Mouse (Mus musculus) neural tube, embryonic 10.5 days (tissue): ENCODE data around the gene Pik3r2.

Experiments
- DNase-seq: peaks from one replicate; pipeline ENCODE4 v3.0.0-alpha.2; 2017; ENCODE audit warnings: low spot score; ENCODE audit errors: extremely low spot score

Gene Pik3r2

GRCm38 (mm10) chr8:70758616-70759561 lies 17.6 kb downstream of the Pik3r2 start:
- no peak for DNase-seq

- no peak for DNase-seq
Observed at GRCm38 (mm10) chr8:70758308-70758615, 18.3 kb downstream of the Pik3r2 start.

DNA sequence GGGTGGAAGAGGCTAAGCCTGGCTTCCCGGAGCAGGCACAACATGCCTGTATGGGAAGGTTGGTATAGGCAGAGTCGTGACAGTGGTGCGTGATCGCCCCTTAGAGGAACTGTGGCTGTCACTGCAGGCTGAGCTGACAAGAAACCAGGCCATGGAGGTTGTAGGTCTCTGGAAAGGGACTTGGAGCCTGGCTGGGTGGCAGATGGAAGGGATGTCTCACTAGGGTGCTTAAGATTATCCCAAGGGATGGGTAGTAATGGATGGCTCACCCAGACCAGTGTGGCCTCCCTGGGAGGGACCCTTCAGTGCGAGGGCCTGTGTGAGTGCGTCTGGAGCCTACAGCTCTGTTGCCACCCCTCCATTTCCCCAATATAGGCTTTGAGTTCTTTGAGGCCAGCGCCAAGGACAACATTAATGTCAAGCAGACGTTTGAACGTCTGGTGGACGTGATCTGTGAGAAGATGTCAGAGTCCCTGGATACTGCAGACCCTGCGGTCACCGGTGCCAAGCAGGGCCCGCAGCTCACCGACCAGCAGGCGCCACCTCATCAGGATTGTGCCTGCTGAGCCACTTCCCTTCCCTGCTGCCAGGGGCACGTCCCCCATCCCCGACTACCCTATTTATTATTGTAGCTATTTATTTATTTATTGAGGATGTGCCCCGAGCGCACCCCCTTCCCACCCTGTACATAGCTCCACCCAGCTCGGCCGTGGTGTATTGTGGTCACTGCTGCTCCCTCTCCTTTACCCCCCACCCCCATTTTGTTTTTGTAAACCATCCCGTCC lies 18.8 kb downstream of the Pik3r2 start:
- DNase-seq = no peak

DNA sequence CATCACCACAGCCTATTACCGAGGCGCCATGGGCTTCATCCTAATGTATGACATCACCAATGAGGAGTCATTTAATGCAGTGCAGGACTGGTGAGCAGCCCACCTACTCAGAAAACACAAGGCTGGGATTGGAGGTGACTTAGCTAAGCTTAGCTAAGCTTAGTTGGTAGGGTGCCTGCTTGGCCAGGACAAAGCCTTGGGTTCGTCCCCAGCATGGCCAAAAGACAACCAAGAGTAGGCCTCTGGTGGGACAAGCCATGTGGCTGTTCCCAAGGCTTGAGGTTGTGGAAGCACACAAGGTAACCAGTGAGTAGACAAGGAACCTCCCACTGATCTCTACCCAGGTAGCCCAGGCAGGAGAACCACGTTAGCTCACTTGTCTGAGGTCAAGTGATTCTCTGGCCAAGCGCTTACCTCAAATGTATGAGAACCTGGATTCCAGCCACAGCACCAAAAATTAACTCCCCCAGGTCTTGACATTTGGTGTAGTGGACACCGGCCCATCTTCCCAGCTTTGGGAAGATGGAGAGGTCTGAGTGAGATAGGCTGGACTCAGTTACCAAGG lies 20.0 kb downstream of the Pik3r2 start:
- DNase-seq = no peak

DNA sequence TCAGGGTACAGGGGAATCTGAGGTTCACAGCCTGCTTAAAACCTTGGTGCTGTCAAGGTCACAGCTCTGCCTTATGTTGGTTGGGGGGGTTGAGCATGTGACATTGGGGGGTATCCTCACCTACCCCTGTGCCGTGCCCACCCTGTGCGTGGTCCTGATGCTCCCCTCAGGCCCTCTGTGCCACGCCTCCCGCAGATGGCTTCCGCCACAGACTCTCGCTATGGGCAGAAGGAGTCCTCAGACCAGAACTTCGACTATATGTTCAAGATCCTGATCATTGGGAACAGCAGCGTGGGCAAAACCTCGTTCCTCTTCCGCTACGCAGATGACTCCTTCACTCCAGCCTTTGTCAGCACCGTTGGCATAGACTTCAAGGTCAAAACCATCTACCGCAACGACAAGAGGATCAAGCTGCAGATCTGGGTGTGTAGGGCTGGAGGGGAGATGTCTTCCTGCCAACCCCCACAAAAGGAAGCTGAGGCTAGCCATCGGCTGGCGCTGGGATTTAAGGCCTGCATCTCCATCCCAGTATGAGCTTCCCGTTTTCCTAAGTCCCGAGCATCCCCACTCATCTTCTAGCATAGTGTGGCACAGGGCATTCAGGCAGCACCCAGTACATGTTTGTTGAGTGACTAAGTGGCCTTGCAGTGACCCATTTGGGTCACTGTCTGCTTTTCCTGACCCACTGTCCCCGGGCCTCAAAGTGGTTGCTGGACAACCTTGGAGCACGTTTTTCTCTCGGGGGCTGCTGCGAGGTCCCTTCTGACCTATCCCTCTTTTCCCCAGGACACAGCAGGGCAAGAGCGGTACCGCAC lies 20.6 kb downstream of the Pik3r2 start:
- DNase-seq = no peak

DNA sequence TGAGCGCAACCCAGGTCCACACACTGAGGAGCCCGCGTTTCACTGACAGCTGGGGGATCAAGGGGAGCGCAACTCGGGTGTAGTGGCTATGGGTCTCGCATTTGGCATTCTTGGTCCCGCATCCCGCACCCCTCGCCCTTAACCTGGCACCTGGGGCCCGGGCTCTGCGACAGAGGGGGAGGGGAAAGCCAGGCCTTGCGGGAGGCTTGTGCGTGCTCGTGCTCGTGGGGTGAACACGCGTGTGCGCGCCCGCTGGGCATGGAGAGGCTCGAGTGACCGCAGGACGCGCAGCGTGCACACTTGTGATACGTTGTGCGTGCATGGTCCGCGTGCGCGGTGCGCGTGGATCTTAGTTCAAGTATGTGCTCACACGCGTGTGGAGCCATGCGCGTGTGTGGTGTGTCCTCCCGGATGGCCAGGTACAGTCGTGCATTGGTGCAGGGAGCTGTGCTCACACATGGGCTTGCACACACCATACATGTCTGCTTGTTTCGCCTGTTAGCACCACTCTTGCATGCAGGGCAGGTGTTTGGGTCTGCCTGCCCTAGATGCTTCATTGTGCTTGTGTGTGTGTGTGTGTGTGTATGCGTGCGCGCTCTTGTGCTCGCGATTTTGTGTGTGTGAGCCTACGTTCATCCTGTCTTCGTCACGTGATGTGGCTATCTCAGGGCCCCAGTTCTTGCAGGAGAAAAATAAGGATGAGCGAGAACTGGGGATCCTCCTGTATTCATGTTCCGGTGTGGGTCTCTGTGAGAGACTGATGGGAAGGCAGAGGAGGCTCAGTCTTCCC lies 21.4 kb downstream of the Pik3r2 start:
- no peak for DNase-seq

GRCm38 (mm10) chr8:70754043-70754870 lies 22.3 kb downstream of the Pik3r2 start, which contains the start of gene Rab3a:
Rab3a (plus strand) TSS chr8:70754679.
- DNase-seq = peak; percentile 92

DNA sequence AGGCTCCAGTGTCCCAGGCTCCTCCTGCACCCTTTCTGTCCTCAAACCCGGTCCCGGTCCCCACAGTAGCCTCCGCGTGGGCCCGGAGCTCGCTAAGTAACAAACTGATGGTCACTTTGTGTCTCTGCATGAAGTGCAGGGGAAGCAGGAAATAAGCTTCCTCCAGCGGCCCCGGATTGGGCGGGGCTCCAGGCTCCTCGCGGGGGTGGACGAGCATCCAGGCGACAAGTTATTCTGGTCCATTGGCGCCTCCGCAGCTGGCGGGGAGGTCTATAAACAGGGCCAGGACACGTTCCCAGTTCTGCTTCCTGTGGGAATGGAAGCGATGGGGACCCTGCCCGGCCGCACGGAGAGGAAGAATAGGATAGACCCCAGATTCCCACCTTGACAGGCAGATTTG lies 23.4 kb downstream of the Pik3r2 start:
- no peak for DNase-seq

- peak; percentile 75 for DNase-seq
Observed at GRCm38 (mm10) chr8:70752000-70752764, 24.3 kb downstream of the Pik3r2 start.

DNA sequence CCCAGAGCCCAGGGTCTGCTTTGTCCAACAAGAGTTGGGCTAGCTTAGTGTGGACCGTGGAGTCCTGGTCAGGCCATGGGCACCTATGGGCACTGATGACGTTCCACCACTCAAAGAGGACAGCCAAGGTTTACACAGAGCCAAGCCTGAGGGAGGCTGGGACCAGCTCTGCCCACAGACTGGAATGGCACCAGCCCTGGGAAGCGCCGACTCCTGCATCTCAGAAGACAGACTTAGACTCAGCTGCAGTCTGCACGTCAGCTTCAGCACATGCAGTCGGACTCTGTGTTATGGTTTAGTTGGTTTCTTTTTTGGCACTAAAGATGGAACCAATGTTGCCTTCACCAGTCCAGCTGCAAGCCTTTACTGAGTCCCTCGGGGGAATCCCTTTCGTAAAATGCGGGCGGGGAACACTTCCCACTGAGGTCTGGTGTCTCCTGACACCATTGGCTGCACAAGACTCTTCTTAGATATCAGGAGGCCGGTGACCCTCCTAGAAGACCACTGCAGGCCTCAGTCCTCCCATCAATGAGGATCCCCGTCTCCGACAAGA lies 26.3 kb downstream of the Pik3r2 start:
- DNase-seq = no peak

GRCm38 (mm10) chr8:70749097-70749674 lies 27.3 kb downstream of the Pik3r2 start:
- no peak for DNase-seq

DNA sequence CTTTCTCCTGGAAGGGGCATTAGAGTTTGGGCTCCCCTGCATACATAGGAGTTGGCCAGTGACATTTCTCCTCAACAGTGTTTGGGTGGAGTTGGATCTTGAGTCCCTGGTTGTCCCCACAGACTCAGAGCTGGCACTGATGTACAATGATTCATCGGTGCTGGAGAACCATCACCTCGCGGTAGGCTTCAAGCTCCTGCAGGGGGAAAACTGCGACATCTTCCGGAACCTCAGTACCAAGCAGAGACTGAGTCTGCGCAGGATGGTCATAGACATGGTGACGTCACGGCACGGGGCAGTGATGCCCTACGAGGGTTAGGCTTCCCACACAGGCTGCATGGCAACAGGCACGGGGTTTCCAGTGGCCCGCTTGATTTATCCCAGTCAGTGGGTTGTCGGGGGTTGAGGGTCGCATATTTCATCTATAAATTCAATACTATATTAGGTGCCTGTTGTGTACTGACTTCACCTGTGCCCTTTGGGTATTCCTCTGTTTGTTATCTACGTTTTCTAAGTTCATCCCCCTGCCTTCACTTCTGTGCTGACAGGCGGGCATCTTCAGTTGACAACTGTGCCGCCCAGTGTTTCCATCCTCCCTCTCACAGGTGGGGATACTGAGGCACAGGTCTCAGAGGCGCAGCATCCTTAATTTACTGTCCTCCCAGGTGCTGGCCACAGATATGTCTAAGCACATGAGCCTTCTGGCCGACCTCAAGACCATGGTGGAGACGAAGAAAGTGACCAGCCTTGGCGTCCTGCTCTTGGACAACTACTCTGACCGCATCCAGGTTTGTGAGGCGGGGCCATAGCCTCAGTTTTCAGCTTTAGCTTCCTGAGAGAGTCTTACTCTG lies 28.0 kb downstream of the Pik3r2 start:
- no peak for DNase-seq

- DNase-seq = no peak
Observed at GRCm38 (mm10) chr8:70747211-70747890, 29.2 kb downstream of the Pik3r2 start.

DNA sequence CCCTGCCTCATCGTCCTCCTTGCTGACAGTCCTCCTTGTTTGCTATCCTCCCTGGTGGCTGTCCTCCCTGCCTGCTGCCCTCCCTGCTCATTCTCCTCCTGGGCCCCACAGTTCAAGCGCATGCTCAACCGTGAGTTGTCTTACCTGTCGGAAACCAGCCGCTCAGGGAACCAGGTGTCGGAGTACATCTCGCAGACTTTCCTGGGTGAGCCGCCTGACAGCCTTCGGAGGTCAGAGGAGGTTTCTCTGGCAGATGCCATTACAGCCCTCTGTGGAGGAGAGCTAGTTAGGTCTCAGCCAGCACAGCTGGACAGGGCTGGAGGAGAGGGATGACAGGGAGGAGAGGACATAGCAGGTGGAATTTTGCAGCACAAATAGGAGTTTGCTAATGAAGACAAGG lies 29.8 kb downstream of the Pik3r2 start:
- DNase-seq = no peak

DNA sequence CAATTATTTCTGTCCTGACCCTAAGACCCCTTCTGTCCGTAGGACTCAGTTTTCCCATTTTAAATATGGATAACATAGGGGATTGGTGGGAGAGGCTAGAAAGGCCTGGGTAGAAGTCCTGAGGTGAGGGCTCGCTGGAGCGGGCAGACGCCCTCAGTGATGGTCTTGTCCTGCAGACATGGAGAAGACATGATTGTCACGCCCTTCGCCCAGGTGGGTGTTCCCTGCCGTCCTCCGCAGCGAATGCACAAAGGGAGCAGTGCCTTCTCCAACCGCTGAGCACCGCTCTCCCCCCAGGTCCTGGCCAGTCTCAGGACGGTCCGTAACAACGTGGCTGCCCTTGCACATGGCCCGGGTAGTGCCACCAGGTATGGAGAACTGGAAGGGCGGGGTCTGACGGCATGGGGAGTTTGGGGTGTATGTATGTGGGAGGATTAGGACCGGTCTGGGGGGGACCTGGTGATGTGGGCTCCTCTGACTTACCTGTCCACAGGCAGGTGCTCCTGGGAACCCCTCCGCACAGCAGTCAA lies 30.8 kb downstream of the Pik3r2 start:
- no peak for DNase-seq

DNA sequence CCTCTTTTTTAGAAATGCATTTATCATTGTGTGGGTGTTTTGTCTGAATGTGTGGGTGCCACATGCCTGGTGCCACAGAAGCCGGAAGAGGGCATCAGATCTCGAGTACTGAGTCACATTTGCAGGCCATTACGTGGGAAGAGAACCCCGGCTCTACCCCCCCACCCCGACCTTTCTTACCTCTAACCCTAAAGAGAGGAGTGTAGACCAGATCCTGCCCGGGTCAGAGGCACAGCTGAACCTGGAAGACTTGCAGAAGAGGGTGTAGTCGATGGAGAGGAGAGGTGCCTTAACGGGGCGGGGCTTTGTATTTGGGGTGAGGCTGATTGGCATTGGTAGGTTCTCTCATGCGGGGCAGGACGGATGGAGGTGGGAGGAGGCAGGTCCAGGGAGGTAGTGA lies 31.7 kb downstream of the Pik3r2 start:
- no peak for DNase-seq
